Mouse (Mus musculus) layer of hippocampus, postnatal 14 days (tissue): ENCODE data around the gene Thrb. TPM values are rescaled to one million over a fixed set of nuclear protein-coding genes. Genes with fewer than 3 reads are reported as not detected.
"Not testable (repeated sequence)": the region's sequence is repeated elsewhere in the genome, so short reads cannot be mapped to it uniquely, and the experiment has no call there.

Experiments used
- DNase-seq, 2 experiments: peaks; one replicate each; pipeline ENCODE4 v3.0.0; 2021 to 2022; ENCODE audit warnings: low spot score in 2 of 2, mixed read lengths in 1 of 2
- total RNA-seq, 2 experiments: library from RNA; stranded (reverse); gene quantifications; 2 replicates each; pipeline ENCODE4 v1.2.3; 2021

Thrb gene
- total RNA-seq, 2 experiments from 2014 or later: 29.3 to 40.4 TPM

GRCm38 (mm10) chr14:17927469-17927868 lies 267.4 kb downstream of the Thrb start:
- DNase-seq: peak; percentile 58 to 79

DNA sequence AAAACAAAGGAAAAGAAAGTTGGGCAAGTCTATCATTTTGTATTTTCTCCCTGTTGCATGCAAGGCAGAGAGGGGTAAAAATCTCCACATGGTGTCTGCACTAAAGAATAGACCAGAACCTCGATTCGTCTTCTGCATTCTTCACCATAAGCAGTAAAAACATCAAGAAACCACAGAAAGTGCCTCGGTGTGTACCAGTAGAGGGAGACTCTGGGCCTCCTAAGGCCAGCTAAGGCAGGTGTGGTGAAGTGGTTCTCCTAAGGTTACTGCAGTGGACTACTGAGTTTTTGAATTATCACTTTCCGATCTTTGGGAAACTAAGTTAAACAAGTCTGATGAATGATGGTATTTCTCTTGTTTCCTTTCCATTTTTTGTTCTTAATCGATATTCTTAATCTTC lies 269.5 kb downstream of the Thrb start:
- no peak for DNase-seq

- no peak for DNase-seq
Measured at GRCm38 (mm10) chr14:17933475-17933874, 273.4 kb downstream of the Thrb start.

DNA sequence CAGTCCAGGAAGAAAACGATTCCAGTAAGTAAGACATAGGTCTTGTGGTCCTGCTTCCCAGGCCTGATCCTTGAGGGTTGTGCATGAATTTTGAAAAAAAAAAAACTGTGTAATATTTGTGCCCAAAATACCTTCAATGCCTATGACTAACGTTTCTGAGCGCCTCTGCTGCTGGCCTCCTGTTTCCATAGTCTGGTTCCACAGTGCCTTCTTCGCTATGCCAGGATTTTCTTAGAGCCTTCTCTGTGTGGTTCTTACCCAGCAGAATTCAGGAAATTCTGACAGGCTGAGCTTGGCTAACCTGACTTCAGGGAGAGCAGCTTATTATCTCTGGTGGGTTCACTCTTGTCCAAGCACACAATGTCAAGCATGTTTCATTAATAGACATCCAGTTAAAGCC lies 274.7 kb downstream of the Thrb start:
- not testable (repeated sequence) for DNase-seq

- no peak for DNase-seq
Measured at GRCm38 (mm10) chr14:17954038-17954437, 294.0 kb downstream of the Thrb start.

- DNase-seq: no peak
Measured at GRCm38 (mm10) chr14:17959901-17960300, 299.8 kb downstream of the Thrb start.

DNA sequence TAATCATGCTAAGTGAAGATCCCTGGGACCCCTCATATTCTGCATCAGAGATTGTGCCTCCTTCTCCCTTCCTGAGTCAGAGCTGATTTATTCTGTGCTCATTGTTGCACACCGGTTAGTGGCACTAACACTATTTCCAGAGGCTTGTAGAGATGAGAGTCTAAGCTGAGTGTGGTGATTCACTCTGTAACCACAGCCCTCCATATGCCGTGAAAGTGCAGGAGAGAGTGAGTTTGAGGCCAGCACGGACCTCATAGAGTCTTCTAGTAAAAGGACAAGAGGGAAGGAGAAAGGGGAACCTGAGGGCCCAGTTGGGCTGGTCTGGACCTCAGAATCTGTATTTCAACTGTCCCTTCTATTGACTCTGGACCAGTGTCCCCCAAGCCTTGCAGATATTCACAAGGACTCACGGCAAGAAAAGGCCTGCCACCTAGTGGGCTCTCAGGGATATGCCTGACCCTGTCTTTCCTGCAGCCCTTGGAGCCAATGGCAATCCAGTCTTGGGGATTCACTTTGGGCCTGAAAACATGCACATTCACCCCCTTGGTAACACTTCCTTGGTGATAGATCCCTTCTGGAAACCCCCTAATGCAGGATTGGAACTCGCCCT lies 307.2 kb downstream of the Thrb start:
- peak; percentile 41 to 64 for DNase-seq

DNA sequence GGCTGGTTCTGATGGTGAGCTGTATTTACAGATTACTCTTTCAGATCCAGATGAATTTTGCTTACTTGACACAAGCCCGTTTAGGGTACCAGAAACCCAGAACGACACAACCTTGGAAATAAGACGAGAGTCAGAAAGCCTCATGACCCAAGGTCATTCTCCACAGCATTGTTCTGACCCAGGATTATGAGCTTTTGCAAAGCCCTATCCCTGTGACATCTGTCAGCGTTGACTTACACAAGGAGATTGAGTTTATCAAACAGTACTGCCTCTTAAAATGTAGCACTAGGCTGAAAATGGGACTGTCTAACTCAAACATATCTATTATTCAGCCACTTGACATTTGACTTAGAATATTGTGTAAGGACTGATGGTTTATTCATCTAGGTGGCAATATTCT lies 312.1 kb downstream of the Thrb start:
- no peak for DNase-seq

DNA sequence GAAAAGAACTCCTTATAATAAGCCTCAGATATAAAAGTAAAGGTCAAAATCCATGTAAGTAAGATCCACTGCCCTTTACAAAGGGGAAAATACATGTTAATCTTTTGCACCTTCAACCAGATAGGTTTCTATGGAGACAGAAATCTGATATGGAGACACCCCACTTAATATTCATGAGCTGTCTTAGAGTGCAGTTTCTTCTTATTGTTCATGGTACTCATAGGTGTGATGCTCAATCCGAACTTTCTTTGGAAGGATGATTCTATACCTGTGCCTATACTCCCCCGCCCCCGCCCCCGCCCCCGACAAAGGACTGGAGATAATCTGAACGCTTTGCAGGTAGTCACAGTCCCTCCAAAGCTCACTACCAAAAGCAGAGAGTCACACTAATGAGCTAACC lies 312.6 kb downstream of the Thrb start:
- no peak for DNase-seq

- DNase-seq: no peak
Measured at GRCm38 (mm10) chr14:17975786-17976185, 315.7 kb downstream of the Thrb start.

- no peak for DNase-seq
Measured at GRCm38 (mm10) chr14:17978259-17978658, 318.2 kb downstream of the Thrb start.

- DNase-seq: no peak
Measured at GRCm38 (mm10) chr14:17981258-17981657, 321.2 kb downstream of the Thrb start.

DNA sequence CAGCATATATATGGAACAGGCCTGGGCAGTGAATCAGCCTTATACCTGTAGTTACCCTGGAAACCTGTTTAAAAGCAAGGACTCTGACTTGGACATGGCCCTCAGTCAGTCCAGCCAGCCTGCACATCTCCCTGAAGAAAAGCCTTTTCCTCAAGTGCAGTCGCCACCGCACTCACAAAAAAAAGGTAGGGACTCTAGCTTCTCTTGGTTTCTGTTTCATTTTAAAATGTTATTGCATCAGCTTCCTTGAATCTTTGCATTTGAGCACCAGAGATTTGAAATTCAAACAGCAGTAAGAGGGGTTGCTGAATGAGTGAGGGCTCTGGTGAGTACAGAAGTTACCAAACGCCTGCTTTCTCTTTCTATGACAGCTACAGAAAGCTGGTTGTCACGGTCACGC lies 322.0 kb downstream of the Thrb start:
- no peak for DNase-seq

DNA sequence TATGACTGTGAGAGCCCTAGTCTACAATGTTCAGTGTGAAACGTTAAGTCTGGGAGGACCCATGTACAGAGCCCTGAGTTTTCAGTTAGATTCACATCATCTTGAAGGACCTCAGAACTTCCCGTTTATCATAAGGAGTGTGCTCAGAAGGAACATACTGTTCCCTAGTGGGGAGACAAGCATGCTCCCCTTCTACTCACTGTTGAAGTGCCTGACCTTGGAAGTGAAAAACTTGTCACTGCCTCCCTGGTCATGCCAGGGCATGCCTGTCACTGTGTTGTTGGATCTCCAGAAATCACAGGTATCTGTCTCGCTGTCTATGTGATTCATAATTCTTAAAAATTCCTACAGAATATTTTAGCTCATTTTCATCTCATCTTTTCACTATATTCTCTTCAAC lies 323.3 kb downstream of the Thrb start:
- DNase-seq: no peak

GRCm38 (mm10) chr14:17983839-17984238 lies 323.8 kb downstream of the Thrb start:
- DNase-seq: no peak

DNA sequence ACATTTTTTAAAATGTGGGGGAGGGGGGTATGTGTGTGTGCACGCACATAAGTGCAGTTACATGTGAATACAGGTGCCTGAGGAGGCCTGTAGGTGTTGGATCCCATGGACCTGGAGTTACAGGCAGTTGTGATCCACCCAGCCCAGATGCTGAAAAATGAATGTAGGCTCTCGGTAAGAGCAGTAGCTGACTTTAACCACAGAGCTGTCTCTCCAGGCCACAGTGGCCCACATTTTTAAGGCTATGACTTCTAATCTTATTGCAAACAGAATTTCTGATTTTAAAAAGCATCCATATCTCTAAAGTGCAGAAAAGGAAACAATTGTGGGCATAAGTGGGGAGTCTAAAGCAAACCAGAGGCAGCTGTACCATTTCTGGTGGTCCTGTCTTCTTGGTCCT lies 328.5 kb downstream of the Thrb start:
- no peak for DNase-seq

DNA sequence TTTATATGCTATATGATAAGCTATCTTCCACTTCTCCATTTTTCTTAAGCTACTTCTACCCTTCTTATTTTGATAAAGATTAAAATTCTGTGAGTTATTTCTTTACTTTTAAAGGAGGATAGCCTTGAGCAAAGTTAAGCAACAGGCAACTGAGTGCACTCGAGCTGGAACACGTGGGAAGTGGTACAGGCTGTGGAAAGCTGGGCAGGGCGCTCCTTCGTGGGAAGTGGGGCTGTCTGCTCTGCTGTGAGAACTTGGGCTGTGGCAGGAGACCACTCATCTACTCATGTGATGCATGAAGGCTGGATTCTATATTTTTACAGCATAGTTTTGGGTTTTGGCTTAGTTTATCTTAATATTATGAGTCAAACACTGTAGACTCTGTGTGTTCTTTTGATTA lies 329.1 kb downstream of the Thrb start:
- no peak for DNase-seq

DNA sequence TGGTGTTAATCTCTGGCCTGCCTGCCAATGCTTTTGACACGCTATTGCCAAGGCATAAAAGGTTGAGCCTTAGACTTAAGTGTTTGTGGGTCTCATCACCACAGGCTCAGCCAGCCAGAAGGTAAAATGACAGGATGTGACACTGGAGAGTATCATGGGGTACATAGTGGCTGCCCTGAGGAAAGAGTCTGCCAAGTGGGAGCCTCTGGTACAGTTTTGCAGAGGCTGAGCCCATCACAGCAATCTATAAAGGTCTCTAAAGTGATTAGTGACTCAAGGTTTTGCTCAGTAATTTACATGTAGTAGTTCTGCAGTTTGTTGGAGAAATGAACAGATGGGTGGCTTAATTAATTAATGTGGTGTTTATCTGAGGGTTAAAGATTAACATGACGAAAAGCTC lies 330.1 kb downstream of the Thrb start:
- DNase-seq: no peak

DNA sequence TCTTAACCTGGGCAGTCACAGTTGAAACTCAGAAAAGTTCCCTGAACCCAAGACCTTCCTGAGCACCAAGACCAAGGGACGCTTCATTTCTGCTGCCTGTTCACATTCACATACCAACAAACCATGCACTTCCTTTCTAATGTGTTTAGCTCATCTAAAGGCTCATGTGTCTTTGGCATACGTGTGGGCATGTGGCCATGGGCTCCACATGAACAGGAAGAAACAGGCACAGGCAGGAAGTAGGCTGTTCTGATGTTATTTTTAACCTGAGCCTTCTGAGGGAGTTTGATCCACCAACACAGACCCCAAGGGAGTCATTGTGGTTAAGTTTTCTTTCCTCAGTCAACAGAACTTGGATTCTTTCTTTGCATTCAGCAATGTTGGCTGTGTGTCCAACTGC lies 341.8 kb downstream of the Thrb start:
- DNase-seq: no peak

DNA sequence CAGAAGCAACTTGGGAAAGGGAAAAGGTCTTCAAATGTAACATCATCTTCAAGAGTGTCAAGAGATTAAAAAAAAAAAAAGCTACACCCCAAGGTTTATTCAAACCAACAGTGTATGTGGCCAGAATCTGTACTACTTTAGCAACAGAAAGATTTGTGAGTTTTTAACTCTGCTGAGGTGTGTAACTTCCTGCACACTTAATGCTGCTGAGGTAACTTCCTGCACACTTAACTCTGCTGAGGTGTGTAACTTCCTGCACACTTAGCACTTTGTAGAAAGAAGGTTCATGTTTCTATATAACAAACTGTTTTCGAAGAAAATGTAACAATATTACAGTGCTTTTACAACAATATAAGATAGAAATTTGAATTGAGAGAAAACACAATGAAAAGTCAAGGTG lies 343.6 kb downstream of the Thrb start:
- no peak for DNase-seq

DNA sequence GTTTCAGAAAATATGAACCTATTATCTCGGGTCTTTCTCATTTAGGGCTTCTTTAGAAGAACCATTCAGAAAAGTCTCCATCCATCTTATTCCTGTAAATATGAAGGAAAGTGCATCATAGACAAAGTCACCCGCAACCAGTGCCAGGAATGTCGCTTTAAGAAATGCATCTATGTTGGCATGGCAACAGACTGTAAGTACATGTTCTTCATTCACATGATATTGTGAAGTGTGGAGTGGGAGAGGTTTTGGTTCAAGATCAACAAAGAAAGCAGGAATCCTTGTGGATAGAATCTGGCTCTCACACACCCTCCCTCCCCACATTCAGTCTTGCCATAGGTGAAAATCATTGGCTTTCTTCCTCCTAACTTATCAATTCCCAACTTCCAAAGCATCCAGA lies 348.5 kb downstream of the Thrb start:
- DNase-seq: no peak

DNA sequence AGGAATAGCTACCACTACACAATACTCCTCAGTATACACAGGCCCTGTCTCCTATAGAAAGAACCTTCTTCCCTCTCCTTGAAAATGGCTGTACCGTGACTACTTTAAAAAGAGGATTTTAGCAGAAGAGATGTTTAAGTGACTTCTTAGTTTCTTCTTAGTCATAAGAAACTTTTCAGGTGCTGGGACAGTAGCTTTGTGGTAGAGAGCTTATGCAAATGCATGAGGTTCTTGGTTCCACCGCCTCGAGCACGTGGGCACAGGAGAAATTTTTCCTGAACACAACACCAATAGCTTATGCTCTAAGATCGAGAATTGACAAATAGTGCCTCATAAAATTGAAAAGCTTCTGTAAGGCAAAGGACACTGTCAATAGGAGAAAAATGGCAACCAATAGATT lies 356.5 kb downstream of the Thrb start:
- DNase-seq: no peak

- no peak for DNase-seq
Measured at GRCm38 (mm10) chr14:18020128-18020527, 360.1 kb downstream of the Thrb start.

DNA sequence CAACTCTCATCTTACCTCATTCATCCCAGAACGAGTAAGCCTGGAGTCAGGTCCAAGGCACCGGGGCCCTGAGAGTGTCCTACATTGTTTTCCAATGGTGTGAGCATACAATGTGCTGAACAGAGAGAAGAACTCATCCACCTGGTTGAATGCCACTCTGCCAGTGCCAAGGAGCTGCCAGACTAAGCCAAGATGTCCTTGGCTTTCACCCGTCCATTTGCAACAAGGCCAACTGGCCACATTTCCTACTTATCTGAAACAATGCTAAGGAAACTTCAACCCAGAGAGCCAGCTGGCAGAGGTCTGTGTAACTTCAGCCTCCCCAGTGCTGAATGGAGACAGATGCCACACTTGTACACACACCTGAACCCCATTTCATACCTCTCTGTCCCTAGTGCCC lies 360.6 kb downstream of the Thrb start:
- no peak for DNase-seq
